Mouse (Mus musculus): Measurements from ENCODE around the gene Ucn2.

Gene Ucn2

GRCm38 (mm10) chr9:108985710-108986109 lies at the start of gene Ucn2:
TSS of gene Ucn2 (plus strand) at chr9:108986010.
- no peak for DNase-seq

GRCm38 (mm10) chr9:108936418-108937364 lies 49.1 kb upstream of the Ucn2 start, which contains the start of gene Uqcrc1:
TSS of gene Uqcrc1 (plus strand) at chr9:108936633.
- peak; percentile 96 for DNase-seq

- DNase-seq, result no peak
Observed at GRCm38 (mm10) chr9:108945111-108945510, 40.7 kb upstream of the Ucn2 start.

GRCm38 (mm10) chr9:108945608-108946007 lies 40.2 kb upstream of the Ucn2 start:
- no peak for DNase-seq

GRCm38 (mm10) chr9:108949231-108949966 lies 36.4 kb upstream of the Ucn2 start:
- peak; percentile 69 for DNase-seq

GRCm38 (mm10) chr9:108949967-108950728 lies 35.7 kb upstream of the Ucn2 start:
- DNase-seq, result peak; percentile 49

GRCm38 (mm10) chr9:108953081-108953636 lies 32.7 kb upstream of the Ucn2 start, which contains the start of gene Col7a1:
TSS of gene Col7a1 (plus strand) at chr9:108953586.
- peak; percentile 31 for DNase-seq

GRCm38 (mm10) chr9:108955241-108955640 lies 30.6 kb upstream of the Ucn2 start:
- DNase-seq, result peak; percentile 22

- no peak for DNase-seq
Observed at GRCm38 (mm10) chr9:108955846-108956245, 30.0 kb upstream of the Ucn2 start.

- peak; percentile 44 for DNase-seq
Observed at GRCm38 (mm10) chr9:108963577-108963976, 22.2 kb upstream of the Ucn2 start.

GRCm38 (mm10) chr9:108964338-108964737 lies 21.5 kb upstream of the Ucn2 start:
- DNase-seq, result no peak

GRCm38 (mm10) chr9:108970623-108971022 lies 15.2 kb upstream of the Ucn2 start:
- DNase-seq, result no peak

GRCm38 (mm10) chr9:108976483-108976882 lies 9.3 kb upstream of the Ucn2 start:
- no peak for DNase-seq

GRCm38 (mm10) chr9:108977966-108978365 lies 7.8 kb upstream of the Ucn2 start:
- no peak for DNase-seq

- no peak for DNase-seq
Observed at GRCm38 (mm10) chr9:108982498-108982897, 3.3 kb upstream of the Ucn2 start.

- DNase-seq, result no peak
Observed at GRCm38 (mm10) chr9:108983209-108983608, 2.6 kb upstream of the Ucn2 start.

GRCm38 (mm10) chr9:108987704-108988350 lies 2.0 kb downstream of the Ucn2 start:
- peak; percentile 78 for DNase-seq

- no peak for DNase-seq
Observed at GRCm38 (mm10) chr9:108989802-108990461, 4.1 kb downstream of the Ucn2 start.

GRCm38 (mm10) chr9:108990462-108990820 lies 4.6 kb downstream of the Ucn2 start:
- no peak for DNase-seq

GRCm38 (mm10) chr9:108991428-108992084 lies 5.7 kb downstream of the Ucn2 start, which contains the start of gene Pfkfb4:
TSS of gene Pfkfb4 (plus strand) at chr9:108991778.
- peak; percentile 99 for DNase-seq

GRCm38 (mm10) chr9:108992085-108992469 lies 6.3 kb downstream of the Ucn2 start:
- DNase-seq, result no peak

All from lung, postnatal 10 days (tissue).